Mouse (Mus musculus) ovary, postnatal 10 days (tissue): ENCODE results near the gene Prmt9.

Experiments used
- DNase-seq: peaks from one replicate; pipeline ENCODE4 v3.0.0; 2022; ENCODE audit warnings: low spot score

Gene Prmt9

GRCm38 (mm10) chr8:77534358-77534992 lies 14.7 kb upstream of the Prmt9 start:
- DNase-seq, result no peak

DNA sequence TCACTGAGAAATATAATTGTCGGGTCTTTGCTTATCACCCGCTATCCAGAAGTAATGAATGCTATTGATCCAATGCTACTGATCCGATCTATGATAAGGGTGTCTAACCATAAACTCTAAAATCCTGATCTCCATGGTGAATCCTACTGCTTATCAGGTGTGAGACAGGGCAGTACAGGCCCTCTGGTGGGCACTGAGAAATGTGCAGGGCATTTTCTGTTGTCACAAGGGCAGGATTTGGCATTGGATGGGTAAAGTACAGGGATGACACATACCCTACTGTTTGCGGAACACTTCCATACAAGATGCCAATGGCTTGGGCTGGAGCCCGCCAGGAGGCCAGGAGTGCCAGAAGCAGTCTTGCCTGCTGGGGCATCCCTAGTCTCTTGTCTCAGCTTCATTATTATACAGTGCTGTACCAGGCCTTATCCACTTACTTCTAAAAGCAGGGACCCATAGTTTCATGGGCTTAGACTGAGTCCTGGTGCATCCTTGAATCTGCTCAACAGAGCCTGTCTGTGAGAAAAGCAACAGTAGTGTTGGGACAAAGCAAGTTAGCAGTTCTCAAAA lies 14.1 kb upstream of the Prmt9 start:
- no peak for DNase-seq

DNA sequence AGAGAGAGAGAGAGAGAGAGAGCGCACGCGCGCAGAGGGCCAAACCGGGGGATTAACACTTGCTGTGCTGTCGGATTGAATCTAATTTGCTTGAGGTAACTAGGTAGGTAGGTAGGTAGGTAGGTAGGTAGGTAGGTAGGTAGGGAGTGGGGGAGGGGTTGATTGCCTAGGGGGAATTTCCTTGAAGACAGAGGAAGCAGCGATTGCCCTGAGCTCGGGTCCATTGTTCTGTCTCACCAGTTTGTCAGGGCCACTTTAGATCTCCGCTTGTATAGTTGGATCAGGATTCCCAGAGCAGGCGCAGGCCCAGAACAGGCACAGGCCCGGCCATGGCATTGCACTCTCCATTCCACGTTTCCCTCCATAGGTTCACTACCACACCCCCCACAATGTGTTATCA lies 12.4 kb upstream of the Prmt9 start:
- DNase-seq, result no peak

DNA sequence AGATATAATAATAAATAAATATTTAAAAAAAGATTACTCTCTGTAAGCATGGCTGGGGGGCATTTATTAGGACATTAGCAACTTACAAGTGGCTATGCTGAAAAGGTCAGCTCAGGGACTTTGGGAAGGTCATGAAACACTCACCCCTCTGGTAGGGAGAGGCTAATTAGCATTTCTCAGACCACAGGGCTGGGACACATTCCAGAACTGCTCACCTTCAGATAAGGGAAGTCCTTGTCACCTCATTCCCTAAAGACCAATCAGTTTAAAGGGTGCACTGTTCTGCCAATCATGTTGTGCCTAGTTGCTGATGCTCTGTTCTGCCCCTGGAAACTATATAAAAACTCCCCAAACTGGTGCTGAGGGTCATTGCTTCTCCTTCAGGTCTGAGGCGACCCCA lies 10.9 kb upstream of the Prmt9 start:
- DNase-seq, result no peak

GRCm38 (mm10) chr8:77543152-77543777 lies 5.9 kb upstream of the Prmt9 start:
- DNase-seq, result no peak

GRCm38 (mm10) chr8:77544428-77544827 lies 4.8 kb upstream of the Prmt9 start:
- no peak for DNase-seq

- DNase-seq, result no peak
Observed at GRCm38 (mm10) chr8:77545616-77546015, 3.6 kb upstream of the Prmt9 start.

DNA sequence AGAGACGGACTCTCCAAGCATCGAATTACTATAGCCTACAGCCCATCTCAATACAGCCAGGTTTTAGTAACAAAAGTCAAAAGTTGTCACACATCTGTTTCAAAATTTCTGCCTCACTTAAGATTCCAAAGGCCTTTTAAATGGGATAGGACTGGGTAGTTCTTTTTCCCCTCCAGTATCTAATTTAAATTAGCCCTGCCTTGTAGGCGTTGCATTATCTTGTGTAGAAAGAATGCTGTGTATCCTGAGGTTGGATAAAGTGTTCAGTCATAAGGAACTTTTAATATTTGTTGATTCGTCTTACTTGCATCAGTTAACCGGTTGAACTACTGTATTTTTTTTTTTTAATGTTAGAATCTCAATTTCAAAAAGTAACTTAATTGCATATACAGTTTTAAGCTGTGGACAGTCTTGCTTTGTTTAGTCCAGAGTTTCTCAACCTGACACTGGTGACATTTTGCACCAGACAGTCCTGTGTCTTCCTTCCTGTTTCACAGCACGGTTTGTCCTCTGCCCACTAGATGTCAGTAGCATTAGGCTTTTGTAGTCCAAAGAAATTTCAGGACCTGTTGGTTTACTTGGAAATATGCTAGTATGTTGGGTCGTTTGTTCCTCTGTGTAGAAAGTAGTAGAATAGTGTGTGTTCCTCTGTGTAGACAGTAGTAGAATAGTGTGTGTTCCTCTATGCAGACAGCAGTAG lies 834 bp downstream of the Prmt9 start:
- no peak for DNase-seq

GRCm38 (mm10) chr8:77552491-77552890 lies 3.3 kb downstream of the Prmt9 start:
- no peak for DNase-seq

DNA sequence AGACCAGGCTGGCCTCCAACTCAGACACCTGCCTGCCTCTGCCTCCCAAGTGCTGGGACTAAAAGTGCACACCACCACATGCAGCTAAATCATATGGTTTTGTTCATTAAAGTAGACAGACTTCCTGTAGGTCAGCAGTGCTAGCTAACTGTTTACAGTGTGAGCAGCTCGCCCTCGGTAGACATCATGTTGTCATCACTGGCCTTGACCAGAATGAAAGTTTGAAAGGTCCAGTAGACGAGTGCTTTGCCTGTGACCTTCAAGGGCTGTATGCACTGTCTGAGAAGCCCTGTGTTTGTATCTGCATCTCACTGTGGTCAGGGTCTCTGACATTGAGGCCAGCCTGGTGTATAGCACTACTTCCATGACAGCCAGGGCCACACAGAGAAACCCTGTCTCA lies 12.2 kb downstream of the Prmt9 start:
- DNase-seq, result no peak

DNA sequence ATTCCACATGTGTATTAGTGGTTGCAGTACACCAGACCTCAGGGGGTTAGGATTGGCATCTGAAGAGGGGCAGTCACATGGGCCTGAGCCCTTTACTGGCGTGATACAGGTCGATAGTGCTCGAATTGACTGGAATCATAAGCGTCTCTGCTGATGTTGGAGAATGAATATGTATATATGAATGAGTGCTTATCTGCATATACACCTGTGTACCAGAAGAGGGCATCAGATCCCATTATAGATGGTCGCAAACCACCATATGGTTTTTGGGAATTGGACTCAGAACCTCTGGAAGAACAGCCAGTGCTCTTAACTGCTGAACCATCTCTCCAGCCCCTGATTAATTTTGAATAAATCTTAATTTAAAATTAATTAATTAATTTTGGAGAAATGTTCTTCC lies 25.0 kb downstream of the Prmt9 start:
- no peak for DNase-seq

GRCm38 (mm10) chr8:77577674-77578073 lies 28.5 kb downstream of the Prmt9 start:
- DNase-seq, result no peak

DNA sequence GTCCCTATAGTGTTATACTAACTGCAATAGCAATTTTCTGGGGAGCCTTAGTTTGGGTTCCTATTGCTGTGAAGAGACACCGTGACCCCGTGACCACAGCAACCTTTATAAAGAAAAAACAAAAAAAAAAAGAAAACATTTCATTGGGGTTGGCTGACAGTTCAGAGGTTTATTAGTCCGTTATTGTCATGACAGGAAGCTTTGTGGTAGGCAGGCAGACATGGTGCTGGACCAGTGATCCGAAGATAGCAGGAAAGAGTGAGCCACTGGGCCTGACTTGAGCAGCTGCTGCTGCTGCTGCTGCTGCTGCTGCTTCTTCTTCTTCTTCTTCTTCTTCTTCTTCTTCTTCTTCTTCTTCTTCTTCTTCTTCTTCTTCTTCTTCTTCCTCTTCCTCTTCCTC lies 35.0 kb downstream of the Prmt9 start:
- DNase-seq, result no peak

DNA sequence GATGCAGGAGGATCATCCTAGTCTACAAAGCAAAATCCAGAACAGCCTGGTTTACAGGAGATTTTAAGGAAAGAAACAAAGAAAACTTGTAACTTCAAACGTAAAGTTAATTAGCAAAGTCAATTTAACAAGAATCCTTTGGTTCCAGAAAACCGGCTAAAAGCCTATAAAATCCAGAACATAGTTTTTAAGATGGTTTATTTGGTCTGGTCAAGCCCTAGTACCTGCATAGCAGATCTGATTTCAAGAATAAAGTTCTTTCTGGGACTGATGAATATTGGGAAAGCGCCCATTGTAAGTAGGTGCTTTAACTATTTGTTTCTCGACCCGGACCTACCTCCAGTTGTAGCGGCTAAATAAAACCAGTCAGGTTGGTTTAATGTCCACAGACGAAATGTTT lies 60.4 kb downstream of the Prmt9 start:
- no peak for DNase-seq

GRCm38 (mm10) chr8:77610374-77610969 lies 61.3 kb downstream of the Prmt9 start, which contains the start of gene Tmem184c:
Tmem184c (minus strand) TSS chr8:77610698.
- DNase-seq, result peak; percentile 98

- peak; percentile 13 for DNase-seq
Observed at GRCm38 (mm10) chr8:77617916-77618315, 68.7 kb downstream of the Prmt9 start.

DNA sequence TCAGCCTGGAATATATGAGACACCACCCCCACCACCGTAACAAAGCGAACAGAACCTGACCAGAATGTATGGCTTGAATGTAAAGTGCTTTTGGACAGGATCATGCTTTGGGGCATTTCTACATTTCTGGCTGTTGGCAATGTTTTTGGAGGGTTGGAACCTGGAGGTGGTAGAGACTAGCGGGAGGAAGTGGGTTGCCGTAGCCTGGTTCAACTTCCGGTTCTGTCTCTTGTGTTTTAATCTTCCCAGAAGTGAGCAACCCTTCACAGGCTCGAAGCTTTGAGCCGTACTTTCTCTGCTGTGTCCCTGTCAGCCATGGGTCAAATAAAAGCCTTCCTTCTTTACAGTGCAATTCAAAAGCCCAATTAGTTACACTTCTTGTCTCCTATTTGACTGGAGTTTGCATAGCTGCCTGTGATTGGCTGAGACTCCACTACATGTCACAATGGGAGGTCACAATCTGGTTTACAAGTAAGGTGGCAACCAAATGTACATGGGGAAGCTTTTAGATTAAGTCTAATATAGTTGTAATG lies 74.5 kb downstream of the Prmt9 start:
- DNase-seq, result no peak

GRCm38 (mm10) chr8:77629858-77630537 lies 80.8 kb downstream of the Prmt9 start:
- DNase-seq, result peak; percentile 70

DNA sequence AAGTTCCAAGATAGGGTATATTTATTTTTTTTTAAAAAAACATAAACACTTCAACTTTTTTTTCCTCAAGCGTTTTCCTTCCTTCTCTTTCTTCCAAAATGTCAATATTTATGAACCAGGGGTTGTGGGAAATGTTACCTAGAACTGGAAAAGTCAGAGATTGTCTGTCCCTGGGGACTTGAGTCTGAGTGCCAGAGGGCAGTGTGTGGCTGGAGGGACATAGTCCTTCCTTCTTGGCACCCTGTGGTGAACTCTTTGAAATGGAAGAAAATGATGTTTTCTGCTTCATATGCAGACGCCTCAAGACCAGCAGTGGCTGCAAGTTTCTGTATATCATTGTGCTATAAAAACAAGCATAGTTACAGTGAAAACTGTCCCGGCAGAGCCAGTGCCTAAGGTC lies 81.5 kb downstream of the Prmt9 start:
- no peak for DNase-seq
